Mouse (Mus musculus) liver, postnatal 0 days (tissue): ENCODE measurements at regions not wholly inside any gene's neighbourhood (a gene's known extent, or its start where the extent isn't known, plus 50 kb on each side); places are given as distances from the start of the nearest gene placed in this dataset.

Source experiments
- ATAC-seq: fragments of 200-750 bp; cut with Nextera tagmentation; 2 replicates; pipeline ENCODE4 v1.8.0; 2017; ENCODE audit warnings: mild to moderate bottlenecking, moderate library complexity
- DNase-seq: peaks from one replicate; pipeline ENCODE4 v3.0.0-alpha.2; 2016
- H3K27ac ChIP-seq: fragments of 300-500 bp; sonication (generic); 2 replicates; pipeline ENCODE4 v1.5.1; 2014; ENCODE audit warnings: antibody characterized with exemption, moderate library complexity, mild to moderate bottlenecking, low read depth
- H3K27me3 ChIP-seq: fragments of 300-500 bp; sonication (generic); 2 replicates; pipeline ENCODE4 v1.6.1; 2014; ENCODE audit warnings: low read length, control low read depth, mixed read lengths; ENCODE audit not compliant: insufficient read depth
- H3K36me3 ChIP-seq: fragments of 300-500 bp; sonication (generic); replicated peaks from 2 replicates; pipeline ENCODE4 v1.6.1; 2014; ENCODE audit warnings: mild to moderate bottlenecking, control low read depth, low read length, moderate library complexity, mixed read lengths; ENCODE audit not compliant: insufficient read depth
- H3K4me1 ChIP-seq: fragments of 300-500 bp; sonication (generic); 2 replicates; pipeline ENCODE4 v1.6.1; 2014; ENCODE audit warnings: antibody characterized with exemption, mild to moderate bottlenecking, control low read depth; ENCODE audit not compliant: insufficient read depth
- H3K4me2 ChIP-seq: fragments of 300-500 bp; sonication (generic); 2 replicates; pipeline ENCODE4 v1.6.1; 2014; ENCODE audit warnings: low read depth, mild to moderate bottlenecking, low read length, moderate library complexity, mixed read lengths
- H3K4me3 ChIP-seq: fragments of 300-500 bp; sonication (generic); 2 replicates; pipeline ENCODE4 v1.5.1; 2014; ENCODE audit warnings: low read depth, low read length
- H3K9ac ChIP-seq: fragments of 300-500 bp; sonication (generic); replicated peaks from 2 replicates; pipeline ENCODE4 v1.6.1; 2014; ENCODE audit warnings: mild to moderate bottlenecking, moderate library complexity
- H3K9me3 ChIP-seq: fragments of 300-500 bp; sonication (generic); 2 replicates; pipeline ENCODE4 v1.6.1; 2016; ENCODE audit warnings: mild to moderate bottlenecking, control low read depth, low read length, mixed read lengths
- CTCF ChIP-seq: sonication (generic); IDR thresholded peaks from 2 replicates; pipeline ENCODE4 v1.5.1; 2016; ENCODE audit warnings: antibody characterized with exemption, low read depth
- EP300 ChIP-seq: IDR thresholded peaks from 2 replicates; pipeline ENCODE4 v1.6.1; 2016; ENCODE audit warnings: antibody characterized with exemption, low read depth, mild to moderate bottlenecking
- WGBS: fragments of 180-500 bp; shearing (Covaris S2); extraction: QIAGEN DNeasy Blood & Tissue Kit; methylation state at CpG from one replicate; pipeline ENCODE4 v1.1.7; 2014; ENCODE audit not compliant: insufficient replicate concordance; 5-methylcytosine and 5-hydroxymethylcytosine counted together

DNA sequence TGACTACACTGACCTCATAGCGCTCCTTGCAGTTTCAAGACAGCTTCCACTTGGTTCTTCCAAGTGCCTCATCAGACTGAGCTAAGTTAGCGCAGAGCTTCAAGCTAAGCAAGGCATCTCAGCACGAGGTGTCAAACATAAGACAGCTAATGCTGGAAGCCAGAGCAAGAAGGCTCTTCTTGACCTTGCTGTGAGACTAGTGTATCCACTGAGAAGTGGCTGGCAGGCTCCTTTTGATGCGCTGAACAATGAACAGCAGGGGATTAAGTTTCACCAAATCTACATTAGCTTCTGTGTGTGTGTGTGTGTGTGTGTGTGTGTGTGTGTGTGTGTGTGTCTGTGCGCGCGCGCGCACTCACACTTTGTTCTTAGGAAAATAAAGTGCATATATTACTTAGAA, 482.2 kb upstream of the Got2 start:
- H3K27me3 ChIP-seq = no peaks in the 10 kb centered on the region
- WGBS = 85% methylated on average over 9 of the region's 9 CpGs
- no peaks in the 10 kb centered on the region for H3K4me1 ChIP-seq
- H3K9me3 ChIP-seq = no peaks in the 10 kb centered on the region
- no peak overlapping the region for H3K4me2 ChIP-seq
- DNase-seq (no peak), ATAC-seq (no peak)
- no peak overlapping the region for H3K9ac ChIP-seq
- TF ChIP-seq CTCF = no peak
- no peak for TF ChIP-seq EP300
- no peak overlapping the region for H3K27ac ChIP-seq
- no peak overlapping the region for H3K4me3 ChIP-seq
- H3K36me3 ChIP-seq = no peaks in the 10 kb centered on the region

DNA sequence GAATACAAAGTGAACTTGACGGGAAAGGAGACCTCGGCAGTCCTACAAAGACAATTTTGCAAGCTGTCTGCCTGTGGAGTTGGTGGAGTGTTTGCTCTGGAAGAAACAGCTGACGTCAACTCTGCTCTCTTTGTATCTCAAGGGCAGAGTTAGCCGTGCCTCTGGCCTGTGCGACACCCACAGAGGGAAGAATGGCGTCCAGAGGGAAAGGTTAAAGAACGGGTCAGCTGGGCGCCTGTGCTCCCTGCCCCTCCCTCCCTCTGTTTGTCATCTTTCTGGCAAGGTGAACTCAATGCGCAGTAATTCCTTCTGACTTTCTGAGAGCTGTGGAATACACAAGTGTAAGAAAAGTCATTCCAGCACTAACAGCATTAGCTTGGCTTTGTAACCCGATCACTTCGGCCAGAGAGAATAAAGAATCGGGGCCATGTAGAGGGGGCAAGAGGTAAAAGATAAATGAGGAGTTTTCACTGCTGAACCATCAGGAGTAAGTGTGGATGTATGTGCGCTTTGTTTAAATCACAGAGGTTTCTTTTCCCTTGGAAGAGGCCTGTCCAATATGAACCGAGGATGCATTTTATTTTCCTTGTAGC, 474.6 kb upstream of the Got2 start:
- TF ChIP-seq CTCF = no peak
- TF ChIP-seq EP300 = no peak
- no peak overlapping the region for H3K4me3 ChIP-seq
- no peak overlapping the region for H3K27ac ChIP-seq
- no peaks in the 10 kb centered on the region; the same call in 1 of the 2 replicates for H3K9me3 ChIP-seq
- 45% methylated on average over 14 of the region's 14 CpGs for WGBS
- no peaks in the 10 kb centered on the region for H3K36me3 ChIP-seq
- no peak overlapping the region for H3K9ac ChIP-seq
- DNase-seq (no peak), ATAC-seq (0 out of 2 replicates have a peak, but pooled peaks have one; percentile 25)
- H3K4me1 ChIP-seq = no peaks in the 10 kb centered on the region
- no peaks in the 10 kb centered on the region for H3K27me3 ChIP-seq
- H3K4me2 ChIP-seq = no peak overlapping the region

- no peak for ATAC-seq
- H3K36me3 ChIP-seq = no peaks in the 10 kb centered on the region
- 58% methylated on average over 6 of the region's 6 CpGs for WGBS
- no peaks in the 10 kb centered on the region for H3K9me3 ChIP-seq
- H3K9ac ChIP-seq = no peak overlapping the region
- H3K27ac ChIP-seq = no peak overlapping the region
- no peaks in the 10 kb centered on the region for H3K4me1 ChIP-seq
- H3K4me3 ChIP-seq = no peak overlapping the region
- H3K27me3 ChIP-seq = no peaks in the 10 kb centered on the region
- TF ChIP-seq CTCF (no peak), EP300 (no peak)
- no peak for DNase-seq
- no peak overlapping the region for H3K4me2 ChIP-seq
Measured at GRCm38 (mm10) chr8:96350531-96351069, 462.3 kb upstream of the Got2 start.

DNA sequence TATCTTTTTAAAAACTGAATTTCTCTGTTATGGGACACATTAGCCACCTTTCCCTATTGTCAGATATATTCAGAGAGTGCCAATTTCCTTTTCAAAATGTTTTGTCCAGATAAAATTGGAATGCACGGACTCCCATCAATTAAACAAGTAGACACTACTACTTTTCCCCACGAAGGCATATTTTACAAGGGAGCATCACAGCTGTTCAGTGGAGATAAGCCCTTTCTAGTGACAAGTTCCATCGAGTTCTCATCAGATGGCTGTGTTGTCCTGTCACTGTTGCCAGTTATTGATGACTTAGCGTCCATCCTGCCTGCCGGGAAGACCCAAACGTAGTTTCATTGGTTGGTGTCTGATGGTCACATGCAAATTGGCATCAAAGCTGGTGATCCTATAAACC, 461.2 kb upstream of the Got2 start:
- 60% methylated on average over 6 of the region's 6 CpGs for WGBS
- no peaks in the 10 kb centered on the region for H3K4me1 ChIP-seq
- no peak for ATAC-seq

GRCm38 (mm10) chr8:96340702-96341101, 452.4 kb upstream of the Got2 start:
- DNase-seq = no peak
- no peak overlapping the region for H3K9ac ChIP-seq
- TF ChIP-seq CTCF = no peak
- no peak overlapping the region for H3K4me2 ChIP-seq
- H3K4me3 ChIP-seq = no peak overlapping the region
- no peak for ATAC-seq
- H3K36me3 ChIP-seq = no peaks in the 10 kb centered on the region
- WGBS = 63% methylated on average over 3 of the region's 3 CpGs
- no peaks in the 10 kb centered on the region for H3K9me3 ChIP-seq
- H3K4me1 ChIP-seq = no peaks in the 10 kb centered on the region
- H3K27me3 ChIP-seq = no peaks in the 10 kb centered on the region
- no peak overlapping the region for H3K27ac ChIP-seq

More for the DNA sequence above, 461.2 kb upstream of the Got2 start:
- no peak overlapping the region for H3K9ac ChIP-seq
- no peak for DNase-seq
- H3K4me2 ChIP-seq = no peak overlapping the region
- H3K9me3 ChIP-seq = no peaks in the 10 kb centered on the region
- no peaks in the 10 kb centered on the region for H3K27me3 ChIP-seq
- H3K36me3 ChIP-seq = no peaks in the 10 kb centered on the region
- no peak overlapping the region for H3K27ac ChIP-seq
- no peak overlapping the region for H3K4me3 ChIP-seq
- TF ChIP-seq EP300 (no peak), CTCF (no peak)

DNA sequence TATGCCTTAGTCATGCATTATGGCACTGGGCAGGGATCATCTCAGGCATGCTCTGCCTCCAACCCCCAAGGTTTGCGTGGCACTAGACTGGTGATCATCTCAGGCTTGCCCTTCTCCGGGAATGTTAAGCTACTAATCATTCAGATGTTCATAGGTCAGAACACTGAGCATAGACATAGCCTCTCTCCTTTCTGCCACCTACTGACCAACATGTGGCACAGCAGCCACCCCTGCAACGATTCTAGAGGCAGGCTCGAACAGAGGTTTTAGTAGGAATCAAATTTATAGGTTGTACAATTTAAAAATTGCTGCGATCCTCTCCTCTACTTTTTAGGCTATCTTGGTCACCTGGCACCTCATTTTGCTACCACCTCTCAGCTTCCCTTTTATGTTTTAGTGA, 430.0 kb upstream of the Got2 start:
- TF ChIP-seq CTCF (no peak), EP300 (no peak)
- no peak for DNase-seq
- no peak overlapping the region for H3K4me2 ChIP-seq
- H3K9ac ChIP-seq = no peak overlapping the region
- no peaks in the 10 kb centered on the region for H3K9me3 ChIP-seq
- ATAC-seq = no peak
- H3K36me3 ChIP-seq = no peaks in the 10 kb centered on the region
- no peaks in the 10 kb centered on the region for H3K4me1 ChIP-seq
- 72% methylated on average over 5 of the region's 5 CpGs for WGBS
- H3K27me3 ChIP-seq = no peaks in the 10 kb centered on the region
- no peak overlapping the region for H3K27ac ChIP-seq
- no peak overlapping the region for H3K4me3 ChIP-seq
